Mouse (Mus musculus): Measurements from ENCODE around the gene Rasgrp2. TPM values are rescaled to one million over a fixed set of nuclear protein-coding genes. Genes with fewer than 3 reads are reported as not detected.

Rasgrp2 gene
- polyA plus RNA-seq, 1 experiment from 2014 or later, result 116 TPM

DNA sequence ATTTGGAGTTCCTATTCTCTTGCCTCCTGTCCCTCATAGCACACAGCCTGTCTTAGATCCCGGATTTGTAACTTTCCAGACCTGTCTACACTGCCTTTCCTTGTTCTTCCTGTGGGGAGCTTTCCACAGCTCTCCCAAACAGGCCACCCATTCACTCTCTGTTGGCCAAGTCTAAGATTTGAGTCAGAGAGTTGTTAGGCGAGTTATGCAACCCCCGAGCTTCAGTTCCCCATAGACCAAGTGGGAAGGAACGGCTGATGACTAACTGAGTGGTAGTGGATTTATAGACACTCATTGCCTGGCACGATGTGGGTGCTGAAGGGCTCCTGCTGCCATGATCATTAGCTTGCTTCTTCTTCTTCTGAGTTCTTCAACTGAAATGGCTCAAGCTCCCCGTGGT, 60.4 kb downstream of the Rasgrp2 start:
- ATAC-seq (replicated peaks; ENCODE audit: low FRiP score, low read depth) (no peak), DNase-seq (ENCODE audit: low spot score) (no peak)
- no peaks in the 10 kb centered on the region for H3K9me3 ChIP-seq (replicated peaks; ENCODE audit: low read length)
- no peak for TF ChIP-seq CTCF (IDR thresholded peaks at IDR 0.05; ENCODE audit: low read depth)
- no peaks in the 10 kb centered on the region for H3K27me3 ChIP-seq (ENCODE audit: insufficient read depth, low read length)
- no peak overlapping the region for H3K4me2 ChIP-seq (ENCODE audit: low read length)
- no peaks in the 10 kb centered on the region for H3K4me1 ChIP-seq (replicated peaks; ENCODE audit: insufficient read depth, low read length)
- H3K4me3 ChIP-seq (replicated peaks; ENCODE audit: low read depth, low read length), result no peak overlapping the region
- H3K9ac ChIP-seq (ENCODE audit: low read depth, low read length), result no peak overlapping the region
- no peak overlapping the region for H3K27ac ChIP-seq
- 85% methylated on average over 6 of the region's 6 CpGs for WGBS
- H3K36me3 ChIP-seq (ENCODE audit: insufficient read depth, low read length), result no peaks in the 10 kb centered on the region

DNA sequence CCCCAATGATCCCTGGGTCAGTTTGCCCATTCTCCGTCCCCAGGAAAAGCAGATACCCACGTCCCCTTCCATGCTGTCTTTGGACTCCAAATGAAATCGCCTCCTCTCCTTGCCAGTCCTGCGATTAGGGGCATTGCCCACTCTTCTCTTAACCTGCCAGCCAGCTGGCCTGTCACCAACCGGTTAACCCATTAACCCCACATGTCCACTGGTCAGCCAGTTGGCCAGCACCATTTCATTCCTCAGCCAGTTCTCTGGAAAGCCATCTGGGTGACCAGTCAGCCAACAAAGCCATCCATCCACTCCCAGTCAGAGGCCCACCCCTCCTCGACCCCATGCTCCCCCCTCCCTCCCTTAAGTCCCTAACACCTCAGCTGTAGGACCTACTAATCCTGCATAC, 63.7 kb downstream of the Rasgrp2 start:
- Histone ChIP-seq H3K4me1 (replicated peaks; ENCODE audit: insufficient read depth, low read length) (peaks cover 5% of the 10 kb centered on the region; the same call in 1 of the 2 replicates), H3K9me3 (replicated peaks; ENCODE audit: low read length) (no peaks in the 10 kb centered on the region), H3K27me3 (ENCODE audit: insufficient read depth, low read length) (no peaks in the 10 kb centered on the region), H3K36me3 (ENCODE audit: insufficient read depth, low read length) (no peaks in the 10 kb centered on the region), H3K4me3 (replicated peaks; ENCODE audit: low read depth, low read length) (no peak overlapping the region), H3K9ac (ENCODE audit: low read depth, low read length) (no peak overlapping the region), H3K4me2 (ENCODE audit: low read length) (no peak overlapping the region), H3K27ac (no peak overlapping the region)
- 49% methylated on average over 6 of the region's 6 CpGs for WGBS
- DNase-seq (ENCODE audit: low spot score) (no peak), ATAC-seq (replicated peaks; ENCODE audit: low FRiP score, low read depth) (no peak)
- TF ChIP-seq CTCF (IDR thresholded peaks at IDR 0.05; ENCODE audit: low read depth), result no peak

DNA sequence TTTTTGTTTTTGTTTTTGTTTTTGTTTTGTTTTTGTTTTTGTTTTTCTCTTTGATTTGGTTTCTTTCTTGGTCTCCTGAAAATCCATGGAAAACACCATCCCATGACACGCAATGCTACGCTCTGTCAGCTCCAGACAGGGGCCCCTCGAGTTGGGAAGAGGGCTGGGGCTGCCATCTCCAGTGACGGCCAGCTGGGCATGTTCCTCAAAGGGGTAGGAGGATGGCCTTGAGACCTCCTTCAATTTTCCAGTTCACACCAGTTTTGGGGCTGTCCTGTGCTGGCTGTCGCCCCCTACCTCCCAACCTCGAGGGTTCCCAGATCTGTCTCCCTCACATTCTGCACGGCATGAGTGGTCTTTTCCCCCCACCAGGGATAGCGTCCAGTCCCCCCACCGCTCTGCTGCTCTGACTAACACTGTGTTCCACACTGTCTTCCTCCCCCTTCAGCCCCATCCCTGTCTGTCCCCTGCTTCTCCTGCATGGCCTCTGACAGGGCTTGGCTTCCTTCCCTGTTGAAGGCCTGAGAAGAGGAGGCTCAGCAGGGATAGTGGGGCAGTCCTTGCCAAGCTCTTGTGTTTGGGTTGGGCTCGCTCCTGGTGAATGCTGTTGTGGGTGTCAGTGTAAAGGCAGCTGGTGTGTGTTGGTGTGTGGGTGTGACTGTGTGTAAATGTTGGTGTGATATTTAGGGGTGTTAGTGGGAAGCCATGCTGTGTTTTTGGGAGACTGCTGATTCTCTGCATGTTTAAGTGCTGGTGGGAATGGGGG, 65.3 kb downstream of the Rasgrp2 start:
- H3K9me3 ChIP-seq (replicated peaks; ENCODE audit: low read length), result no peaks in the 10 kb centered on the region
- no peak overlapping the region for H3K4me2 ChIP-seq (ENCODE audit: low read length)
- no peaks in the 10 kb centered on the region for H3K27me3 ChIP-seq (ENCODE audit: insufficient read depth, low read length)
- DNase-seq (ENCODE audit: low spot score) (no peak), ATAC-seq (replicated peaks; ENCODE audit: low FRiP score, low read depth) (peak; percentile 29; the same call in 1 of the 2 replicates)
- H3K4me3 ChIP-seq (replicated peaks; ENCODE audit: low read depth, low read length), result no peak overlapping the region
- no peaks in the 10 kb centered on the region for H3K36me3 ChIP-seq (ENCODE audit: insufficient read depth, low read length)
- no peak for TF ChIP-seq CTCF (IDR thresholded peaks at IDR 0.05; ENCODE audit: low read depth)
- H3K4me1 ChIP-seq (replicated peaks; ENCODE audit: insufficient read depth, low read length), result peaks cover 5% of the 10 kb centered on the region; the same call in 1 of the 2 replicates
- H3K9ac ChIP-seq (ENCODE audit: low read depth, low read length), result 0 out of 2 replicates have a peak overlapping the region, but pooled peaks have one; percentile 23
- 0 out of 2 replicates have a peak overlapping the region, but pooled peaks have one; percentile 6 for H3K27ac ChIP-seq
- WGBS, result 45% methylated on average over 10 of the region's 10 CpGs

Other genes starting within 250 kb of the Rasgrp2 start
- not detected in 2 replicates for gene Majin, start 215.0 kb upstream of the Rasgrp2 start, polyA plus RNA-seq (2015; fragmentation: Nextera tagmentation; extraction: Ambion mirVana)
- gene Gpha2, start 173.0 kb upstream of the Rasgrp2 start, polyA plus RNA-seq (2015; fragmentation: Nextera tagmentation; extraction: Ambion mirVana), result 1.6 and 2.1 TPM in 2 replicates
- gene Ppp2r5b, start 163.5 kb upstream of the Rasgrp2 start, polyA plus RNA-seq (2015; fragmentation: Nextera tagmentation; extraction: Ambion mirVana), result 19.9 and 20.4 TPM in 2 replicates
- 7.0 and 7.8 TPM in 2 replicates for gene Atg2a, start 157.7 kb upstream of the Rasgrp2 start, polyA plus RNA-seq (2015; fragmentation: Nextera tagmentation; extraction: Ambion mirVana)
- gene Ehd1, start 122.6 kb upstream of the Rasgrp2 start, polyA plus RNA-seq (2015; fragmentation: Nextera tagmentation; extraction: Ambion mirVana), result 64.2 and 73.4 TPM in 2 replicates
- gene Cdc42bpg, start 92.9 kb upstream of the Rasgrp2 start, polyA plus RNA-seq (2015; fragmentation: Nextera tagmentation; extraction: Ambion mirVana), result 1.0 TPM in 2 replicates
- gene Men1, start 64.4 kb upstream of the Rasgrp2 start, polyA plus RNA-seq (2015; fragmentation: Nextera tagmentation; extraction: Ambion mirVana), result 51.9 and 54.6 TPM in 2 replicates
- gene Map4k2, start 58.2 kb upstream of the Rasgrp2 start, polyA plus RNA-seq (2015; fragmentation: Nextera tagmentation; extraction: Ambion mirVana), result 12.2 and 13.5 TPM in 2 replicates
- gene Sf1, start 35.6 kb upstream of the Rasgrp2 start, polyA plus RNA-seq (2015; fragmentation: Nextera tagmentation; extraction: Ambion mirVana), result 91.1 and 97.2 TPM in 2 replicates
- gene Pygm, start 14.9 kb upstream of the Rasgrp2 start, polyA plus RNA-seq (2015; fragmentation: Nextera tagmentation; extraction: Ambion mirVana), result 24.5 and 25.8 TPM in 2 replicates
- 5.9 and 6.7 TPM in 2 replicates for gene Nrxn2, start 19.4 kb downstream of the Rasgrp2 start, polyA plus RNA-seq (2015; fragmentation: Nextera tagmentation; extraction: Ambion mirVana)
- 21.8 and 31.4 TPM in 2 replicates for gene Slc22a12, start 143.7 kb downstream of the Rasgrp2 start, polyA plus RNA-seq (2015; fragmentation: Nextera tagmentation; extraction: Ambion mirVana)

All from kidney, postnatal 0 days (tissue).